Mouse (Mus musculus) heart, embryonic 11.5 days (tissue): ENCODE data around the gene Oprm1. TPM values are rescaled to one million over a fixed set of nuclear protein-coding genes. Genes with fewer than 3 reads are reported as not detected.

ENCODE experiments used
- ATAC-seq: fragments of 200-750 bp; cut with Nextera tagmentation; replicated peaks from 2 replicates; pipeline ENCODE4 v1.8.0; 2017; ENCODE audit warnings: moderate library complexity; ENCODE audit not compliant: insufficient number of reproducible peaks, low FRiP score, low TSS enrichment
- H3K27ac ChIP-seq: fragments of 300-500 bp; sonication (generic); 2 replicates; pipeline ENCODE4 v1.5.1; 2014; ENCODE audit warnings: mild to moderate bottlenecking, low read depth, low read length
- H3K27me3 ChIP-seq: fragments of 300-500 bp; sonication (generic); 2 replicates; pipeline ENCODE4 v1.6.1; 2014; ENCODE audit warnings: mild to moderate bottlenecking, low read length, mixed read lengths; ENCODE audit not compliant: control insufficient read depth, insufficient read depth
- H3K36me3 ChIP-seq: fragments of 300-500 bp; sonication (generic); 2 replicates; pipeline ENCODE4 v1.6.1; 2014; ENCODE audit warnings: mild to moderate bottlenecking, low read length, moderate library complexity, mixed read lengths; ENCODE audit not compliant: control insufficient read depth, insufficient read depth
- H3K4me1 ChIP-seq: fragments of 300-500 bp; sonication (generic); 2 replicates; pipeline ENCODE4 v1.6.1; 2014; ENCODE audit warnings: low read length; ENCODE audit not compliant: control insufficient read depth, insufficient read depth
- H3K4me2 ChIP-seq: fragments of 300-500 bp; sonication (generic); 2 replicates; pipeline ENCODE4 v1.6.1; 2014; ENCODE audit warnings: mild to moderate bottlenecking, moderate library complexity
- H3K4me3 ChIP-seq: fragments of 300-500 bp; sonication (generic); 2 replicates; pipeline ENCODE4 v1.5.1; 2014; ENCODE audit warnings: low read depth, low read length
- H3K9ac ChIP-seq: fragments of 300-500 bp; sonication (generic); 2 replicates; pipeline ENCODE4 v1.6.1; 2014; ENCODE audit warnings: mild to moderate bottlenecking, low read depth, low read length, moderate library complexity
- H3K9me3 ChIP-seq: fragments of 300-500 bp; sonication (generic); replicated peaks from 2 replicates; pipeline ENCODE4 v1.6.1; 2016; ENCODE audit warnings: low read length; ENCODE audit not compliant: control insufficient read depth
- whole genome bisulfite sequencing: fragments of 180-500 bp; shearing (Covaris S2); extraction: QIAGEN DNeasy Blood & Tissue Kit; methylation state at CpG from one replicate; pipeline ENCODE4 v1.1.7; 2014; ENCODE audit not compliant: insufficient replicate concordance; 5-methylcytosine and 5-hydroxymethylcytosine counted together
- polyA plus RNA-seq: library from polyadenylated mRNA; unstranded; fragments of >200 nt; fragmentation: Nextera tagmentation; extraction: Ambion mirVana; gene quantifications from 2 replicates; pipeline ENCODE4 v1.2.1, GENCODE M21; 2014

The Oprm1 gene
- polyA plus RNA-seq, 1 experiment from 2014 or later, result not detected

GRCm38 (mm10) chr10:6977843-6978242 is 219.5 kb downstream of the Oprm1 start:
- no peak overlapping the region for H3K27ac ChIP-seq
- no peaks in the 10 kb centered on the region for H3K4me1 ChIP-seq
- no peaks in the 10 kb centered on the region for H3K27me3 ChIP-seq
- H3K36me3 ChIP-seq, result no peaks in the 10 kb centered on the region
- H3K4me2 ChIP-seq, result no peak overlapping the region
- no peak overlapping the region for H3K4me3 ChIP-seq
- no peak for ATAC-seq
- WGBS, result 68% methylated on average over 2 of the region's 2 CpGs
- H3K9me3 ChIP-seq, result no peaks in the 10 kb centered on the region
- H3K9ac ChIP-seq, result no peak overlapping the region

- no peak for ATAC-seq
- Histone ChIP-seq H3K36me3 (no peaks in the 10 kb centered on the region), H3K4me1 (no peaks in the 10 kb centered on the region), H3K4me3 (no peak overlapping the region), H3K9me3 (no peaks in the 10 kb centered on the region), H3K27me3 (no peaks in the 10 kb centered on the region), H3K4me2 (no peak overlapping the region), H3K27ac (no peak overlapping the region), H3K9ac (no peak overlapping the region)
- WGBS, result 79% methylated on average over 1 of the region's 1 CpGs
These were observed 220.4 kb downstream of the Oprm1 start for GRCm38 (mm10) chr10:6978733-6979132.

GRCm38 (mm10) chr10:6979216-6979615 is 220.9 kb downstream of the Oprm1 start:
- Histone ChIP-seq H3K36me3 (no peaks in the 10 kb centered on the region), H3K9me3 (no peaks in the 10 kb centered on the region), H3K4me1 (no peaks in the 10 kb centered on the region), H3K9ac (no peak overlapping the region), H3K4me2 (no peak overlapping the region), H3K27me3 (no peaks in the 10 kb centered on the region), H3K27ac (no peak overlapping the region), H3K4me3 (no peak overlapping the region)
- ATAC-seq, result no peak
- 72% methylated on average over 7 of the region's 7 CpGs for WGBS

- no peak for ATAC-seq
- no peak overlapping the region for H3K4me3 ChIP-seq
These were observed 221.5 kb downstream of the Oprm1 start for GRCm38 (mm10) chr10:6979789-6980188.

GRCm38 (mm10) chr10:6980236-6980635 is 221.9 kb downstream of the Oprm1 start:
- no peak for ATAC-seq
- peak overlapping the region; percentile 49 for H3K4me2 ChIP-seq
- no peak overlapping the region; the same call in 1 of the 2 replicates for H3K4me3 ChIP-seq
- 17% methylated on average over 6 of the region's 6 CpGs for WGBS
- H3K4me1 ChIP-seq, result no peaks in the 10 kb centered on the region
- H3K27ac ChIP-seq, result no peak overlapping the region
- H3K36me3 ChIP-seq, result no peaks in the 10 kb centered on the region
- no peaks in the 10 kb centered on the region for H3K27me3 ChIP-seq
- H3K9ac ChIP-seq, result peak overlapping the region; percentile 16; the same call in 1 of the 2 replicates
- no peaks in the 10 kb centered on the region for H3K9me3 ChIP-seq

More at GRCm38 (mm10) chr10:6979789-6980188, 221.5 kb downstream of the Oprm1 start:
- 49% methylated on average over 8 of the region's 8 CpGs for WGBS
- Histone ChIP-seq H3K27me3 (no peaks in the 10 kb centered on the region), H3K9me3 (no peaks in the 10 kb centered on the region), H3K36me3 (no peaks in the 10 kb centered on the region), H3K4me1 (no peaks in the 10 kb centered on the region), H3K9ac (no peak overlapping the region), H3K4me2 (peak overlapping the region; percentile 49), H3K27ac (no peak overlapping the region)

- Histone ChIP-seq H3K4me1 (no peaks in the 10 kb centered on the region), H3K27ac (no peak overlapping the region), H3K9ac (no peak overlapping the region), H3K36me3 (no peaks in the 10 kb centered on the region), H3K27me3 (no peaks in the 10 kb centered on the region), H3K4me3 (no peak overlapping the region), H3K9me3 (no peaks in the 10 kb centered on the region), H3K4me2 (no peak overlapping the region)
- ATAC-seq, result no peak
- 62% methylated on average over 2 of the region's 2 CpGs for WGBS
These were observed 224.4 kb downstream of the Oprm1 start for GRCm38 (mm10) chr10:6982751-6983151.

GRCm38 (mm10) chr10:6983431-6983830 is 225.1 kb downstream of the Oprm1 start:
- Histone ChIP-seq H3K9ac (no peak overlapping the region), H3K27me3 (no peaks in the 10 kb centered on the region), H3K9me3 (no peaks in the 10 kb centered on the region), H3K4me1 (no peaks in the 10 kb centered on the region), H3K36me3 (no peaks in the 10 kb centered on the region), H3K27ac (no peak overlapping the region), H3K4me3 (no peak overlapping the region), H3K4me2 (no peak overlapping the region)
- no peak for ATAC-seq
- 87% methylated on average over 2 of the region's 2 CpGs for WGBS

- Histone ChIP-seq H3K4me1 (0 out of 2 replicates have a peak, but pooled peaks cover 3% of the 10 kb centered on the region), H3K9ac (no peak overlapping the region), H3K9me3 (no peaks in the 10 kb centered on the region), H3K27me3 (no peaks in the 10 kb centered on the region), H3K27ac (no peak overlapping the region), H3K4me2 (no peak overlapping the region), H3K4me3 (no peak overlapping the region), H3K36me3 (no peaks in the 10 kb centered on the region)
- ATAC-seq, result no peak
- WGBS, result 76% methylated on average over 4 of the region's 4 CpGs
These were observed 227.9 kb downstream of the Oprm1 start for GRCm38 (mm10) chr10:6986246-6986645.

- ATAC-seq, result no peak
- no peaks in the 10 kb centered on the region for H3K36me3 ChIP-seq
- no peak overlapping the region for H3K4me3 ChIP-seq
- H3K9ac ChIP-seq, result no peak overlapping the region
- no peaks in the 10 kb centered on the region for H3K9me3 ChIP-seq
- no peak overlapping the region for H3K4me2 ChIP-seq
- 57% methylated on average over 4 of the region's 4 CpGs for WGBS
- no peak overlapping the region for H3K27ac ChIP-seq
- H3K27me3 ChIP-seq, result no peaks in the 10 kb centered on the region
- H3K4me1 ChIP-seq, result 0 out of 2 replicates have a peak, but pooled peaks cover 3% of the 10 kb centered on the region
These were observed 229.2 kb downstream of the Oprm1 start for GRCm38 (mm10) chr10:6987399-6988098.
